Mouse (Mus musculus) liver, adult 2 months (tissue): Measurements from ENCODE around the gene Lonp1. TPM values are rescaled to one million over a fixed set of nuclear protein-coding genes. Genes with fewer than 3 reads are reported as not detected.

ENCODE experiments used
- DNase-seq: peaks from one replicate; pipeline ENCODE4 v3.0.0-alpha.2; 2011; ENCODE audit warnings: low read depth, low spot score; ENCODE audit errors: extremely low read depth
- H3K27ac ChIP-seq: fragments of 200-500 bp; replicated peaks from 2 replicates; pipeline ENCODE4 v1.5.1; 2012; ENCODE audit warnings: low read depth, mild to moderate bottlenecking, control low read depth, inconsistent platforms, low read length; ENCODE audit not compliant: insufficient read depth
- H3K27me3 ChIP-seq: fragments of 200-500 bp; 2 replicates; pipeline ENCODE4 v1.6.1; 2012; ENCODE audit warnings: mild to moderate bottlenecking, moderate library complexity, low read length, inconsistent platforms; ENCODE audit not compliant: control insufficient read depth, insufficient read depth
- H3K36me3 ChIP-seq: fragments of 200-500 bp; 2 replicates; pipeline ENCODE4 v1.6.1; 2012; ENCODE audit warnings: low read length, inconsistent platforms; ENCODE audit not compliant: control insufficient read depth, insufficient read depth
- H3K4me1 ChIP-seq: fragments of 200-500 bp; 2 replicates; pipeline ENCODE4 v1.6.1; 2011; ENCODE audit warnings: low read length; ENCODE audit not compliant: control insufficient read depth, insufficient read depth
- H3K4me3 ChIP-seq: fragments of 200-500 bp; 2 replicates; pipeline ENCODE4 v1.5.1; 2011; ENCODE audit warnings: low read depth, mild to moderate bottlenecking, control low read depth, low read length, moderate library complexity; ENCODE audit not compliant: insufficient read depth
- H3K79me2 ChIP-seq: fragments of 200-500 bp; 2 replicates; pipeline ENCODE4 v1.6.1; 2012; ENCODE audit warnings: inconsistent platforms, mild to moderate bottlenecking, low read length, moderate library complexity; ENCODE audit not compliant: control insufficient read depth, insufficient read depth
- H3K9ac ChIP-seq: fragments of 200-500 bp; 2 replicates; pipeline ENCODE4 v1.6.1; 2012; ENCODE audit warnings: low read depth, mild to moderate bottlenecking, control low read depth, inconsistent platforms, low read length
- CTCF ChIP-seq: fragments of 200-500 bp; IDR thresholded peaks from 2 replicates; pipeline ENCODE4 v1.5.1; 2011; ENCODE audit warnings: low read depth, low read length, control low read depth
- POLR2A ChIP-seq: fragments of 200-500 bp; IDR thresholded peaks from 2 replicates; pipeline ENCODE4 v1.6.1; 2011; ENCODE audit warnings: low read length, control low read depth; ENCODE audit not compliant: insufficient read depth; ENCODE audit errors: extremely low read depth
- WGBS: fragments of 180-500 bp; shearing (Covaris S2); methylation state at CpG from one replicate; pipeline ENCODE4 v1.1.7; 2018; 5-methylcytosine and 5-hydroxymethylcytosine counted together
- polyA plus RNA-seq: library from polyadenylated mRNA; depleted of rRNA; stranded (reverse); fragments of >200 nt; gene quantifications from 2 replicates; pipeline ENCODE4 v1.2.3, GENCODE M21; 2012
- total RNA-seq: library from RNA; depleted of rRNA; stranded (reverse); fragments of >200 nt; gene quantifications from 2 replicates; pipeline ENCODE4 v1.2.3, GENCODE M21; 2014

Lonp1 gene
- total and polyA plus RNA-seq, 2 experiments: 81.0 to 124 TPM

DNA sequence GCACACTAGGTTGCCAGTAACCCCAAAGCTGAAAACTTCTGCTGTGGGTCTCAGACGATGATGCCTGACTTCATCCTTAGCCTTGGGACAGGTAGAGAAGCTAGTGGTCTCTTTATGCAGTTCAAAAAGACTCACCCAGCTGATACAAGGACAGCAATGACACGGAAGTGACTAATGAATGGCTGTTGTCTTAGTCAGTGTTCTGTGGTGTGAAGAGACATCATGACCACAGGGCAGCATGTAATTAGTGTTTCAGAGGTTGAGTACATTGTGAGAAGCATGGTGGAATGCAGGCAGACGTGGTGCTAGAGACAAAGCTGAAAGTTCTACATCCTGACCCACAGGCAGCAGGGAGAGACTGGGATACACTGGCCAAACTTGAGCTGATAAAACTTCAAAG is 40.9 kb upstream of the Lonp1 start:
- TF ChIP-seq CTCF (no peak), POLR2A (no peak)
- Histone ChIP-seq H3K27ac (no peak overlapping the region), H3K27me3 (no peaks in the 10 kb centered on the region), H3K4me1 (no peaks in the 10 kb centered on the region), H3K9ac (no peak overlapping the region), H3K36me3 (no peaks in the 10 kb centered on the region), H3K4me3 (no peak overlapping the region), H3K79me2 (no peaks in the 10 kb centered on the region)
- 84% methylated on average over 3 of the region's 3 CpGs for WGBS
- no peak for DNase-seq

DNA sequence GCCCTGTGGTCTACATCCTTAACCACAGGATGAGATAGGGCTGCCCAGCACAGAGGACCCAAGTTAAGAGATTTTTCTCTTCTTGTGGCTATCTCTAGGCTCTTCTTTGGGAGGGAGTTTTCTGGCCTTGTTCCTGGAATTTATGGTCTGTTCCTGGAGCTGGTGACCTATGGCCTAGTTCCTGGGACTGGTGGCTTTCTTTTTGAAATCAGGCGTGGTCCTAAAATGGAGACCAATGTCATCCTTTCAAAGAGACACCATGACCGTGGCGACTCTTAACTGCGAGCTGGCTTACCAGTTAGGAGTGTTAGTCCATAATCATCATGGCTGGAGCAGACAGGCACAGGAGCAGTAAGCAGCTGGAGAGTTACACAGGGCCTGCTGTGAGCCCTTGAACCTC is 39.7 kb upstream of the Lonp1 start:
- no peak for TF ChIP-seq POLR2A
- TF ChIP-seq CTCF: no peak
- no peaks in the 10 kb centered on the region for H3K36me3 ChIP-seq
- no peak overlapping the region for H3K9ac ChIP-seq
- H3K4me3 ChIP-seq: no peak overlapping the region
- H3K79me2 ChIP-seq: no peaks in the 10 kb centered on the region
- H3K27me3 ChIP-seq: no peaks in the 10 kb centered on the region
- H3K4me1 ChIP-seq: no peaks in the 10 kb centered on the region
- no peak for DNase-seq
- WGBS: 87% methylated on average over 4 of the region's 4 CpGs
- H3K27ac ChIP-seq: no peak overlapping the region

DNA sequence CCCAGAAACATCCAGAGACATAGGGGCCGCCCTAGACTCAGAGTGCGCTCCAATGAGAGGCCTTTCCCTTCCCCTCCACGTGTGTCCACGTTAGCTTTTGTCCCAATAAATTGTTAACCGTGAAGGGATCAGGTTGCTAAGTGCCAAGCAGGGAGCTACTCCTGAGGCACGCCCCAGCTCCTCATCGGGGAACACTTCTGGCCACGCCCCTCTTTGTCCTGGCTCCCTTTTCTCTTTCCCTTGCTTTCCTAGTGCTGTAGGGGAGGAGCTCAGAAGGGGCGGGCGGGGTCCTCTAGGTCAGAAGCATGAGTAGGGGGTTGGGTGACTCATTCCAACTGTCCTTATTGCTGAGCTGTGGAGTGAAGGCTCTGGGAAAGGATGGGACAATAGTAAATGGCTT is 37.6 kb upstream of the Lonp1 start:
- TF ChIP-seq POLR2A: no peak
- no peak for TF ChIP-seq CTCF
- H3K9ac ChIP-seq: no peak overlapping the region
- DNase-seq: no peak
- no peak overlapping the region for H3K27ac ChIP-seq
- H3K27me3 ChIP-seq: no peaks in the 10 kb centered on the region
- 57% methylated on average over 10 of the region's 10 CpGs for WGBS
- H3K36me3 ChIP-seq: no peaks in the 10 kb centered on the region
- no peaks in the 10 kb centered on the region for H3K79me2 ChIP-seq
- H3K4me1 ChIP-seq: no peaks in the 10 kb centered on the region; the same call in 1 of the 2 replicates
- H3K4me3 ChIP-seq: no peak overlapping the region

DNA sequence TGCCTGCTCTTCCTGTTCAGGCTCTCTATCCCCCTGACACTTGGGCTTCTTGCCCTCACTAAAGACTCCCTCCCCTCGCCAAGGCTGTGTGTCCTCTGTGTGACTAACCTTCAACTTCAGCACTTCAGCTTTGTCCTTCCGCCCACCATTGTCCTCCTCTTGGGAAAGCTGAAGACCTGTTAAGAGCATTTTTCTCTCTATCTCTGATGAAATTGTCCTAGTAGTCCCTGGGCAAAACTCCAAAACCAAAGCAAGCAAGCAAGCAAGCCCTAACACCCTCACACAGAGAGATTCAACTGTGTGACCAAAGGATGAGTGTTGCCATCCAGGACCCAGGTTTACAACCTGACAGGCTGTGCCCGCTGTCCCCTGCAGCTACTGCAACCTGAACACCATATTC is 37.0 kb upstream of the Lonp1 start:
- Histone ChIP-seq H3K9ac (no peak overlapping the region), H3K36me3 (no peaks in the 10 kb centered on the region), H3K4me3 (no peak overlapping the region), H3K4me1 (no peaks in the 10 kb centered on the region; the same call in 1 of the 2 replicates), H3K27me3 (no peaks in the 10 kb centered on the region), H3K27ac (no peak overlapping the region), H3K79me2 (no peaks in the 10 kb centered on the region)
- no peak for DNase-seq
- 67% methylated on average over 3 of the region's 3 CpGs for WGBS
- TF ChIP-seq CTCF (no peak), POLR2A (no peak)

DNA sequence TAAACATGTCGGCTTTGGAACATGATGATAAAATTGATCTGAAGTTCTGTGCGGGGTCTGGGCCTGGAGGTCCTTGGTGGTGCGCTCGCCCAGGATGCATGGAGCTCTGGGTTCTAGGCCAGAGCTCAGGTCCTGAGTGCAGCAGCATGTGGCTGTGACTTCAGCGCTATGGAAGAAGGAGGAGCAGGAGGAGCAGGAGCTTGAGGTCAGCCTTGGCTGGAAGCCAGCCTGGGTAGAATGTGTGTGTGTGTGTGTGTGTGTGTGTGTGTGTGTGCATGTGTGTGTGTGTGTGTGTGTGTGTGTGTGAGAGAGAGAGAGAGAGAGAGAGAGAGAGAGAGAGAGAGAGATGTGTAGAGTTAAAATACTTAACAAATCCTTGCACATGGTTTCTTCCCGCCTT is 29.5 kb upstream of the Lonp1 start:
- WGBS: 87% methylated on average over 6 of the region's 6 CpGs
- TF ChIP-seq POLR2A (no peak), CTCF (no peak)
- no peaks in the 10 kb centered on the region for H3K27me3 ChIP-seq
- no peaks in the 10 kb centered on the region for H3K36me3 ChIP-seq
- no peak for DNase-seq
- H3K27ac ChIP-seq: no peak overlapping the region
- H3K4me3 ChIP-seq: no peak overlapping the region
- H3K79me2 ChIP-seq: no peaks in the 10 kb centered on the region
- no peaks in the 10 kb centered on the region for H3K4me1 ChIP-seq
- no peak overlapping the region for H3K9ac ChIP-seq

DNA sequence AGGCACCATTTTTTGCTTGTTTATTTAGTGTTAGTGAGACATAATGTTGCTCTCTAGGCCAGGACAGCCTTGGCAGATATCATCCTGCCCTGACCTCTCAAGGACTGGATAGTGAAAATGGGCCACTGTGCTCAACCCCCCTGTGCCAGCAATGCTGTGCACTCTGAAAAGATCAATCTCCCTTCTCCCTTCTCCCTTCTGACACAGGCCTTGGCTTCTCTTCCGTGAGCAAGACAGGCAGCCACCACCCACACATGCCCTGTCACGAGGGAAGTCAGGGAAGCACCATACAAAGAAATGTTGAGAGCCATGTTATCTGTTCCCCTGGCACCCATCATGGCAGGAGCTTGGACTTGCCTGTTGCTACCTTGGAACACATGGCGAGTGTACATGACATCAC is 28.6 kb upstream of the Lonp1 start:
- Histone ChIP-seq H3K36me3 (no peaks in the 10 kb centered on the region), H3K4me3 (no peak overlapping the region), H3K4me1 (no peaks in the 10 kb centered on the region), H3K9ac (no peak overlapping the region), H3K27ac (no peak overlapping the region), H3K27me3 (no peaks in the 10 kb centered on the region), H3K79me2 (no peaks in the 10 kb centered on the region)
- DNase-seq: no peak
- TF ChIP-seq CTCF (no peak), POLR2A (no peak)
- 41% methylated on average over 3 of the region's 3 CpGs for WGBS
